ENCODE assay signal across 8 mouse cellular contexts in the genomic region with DNA sequence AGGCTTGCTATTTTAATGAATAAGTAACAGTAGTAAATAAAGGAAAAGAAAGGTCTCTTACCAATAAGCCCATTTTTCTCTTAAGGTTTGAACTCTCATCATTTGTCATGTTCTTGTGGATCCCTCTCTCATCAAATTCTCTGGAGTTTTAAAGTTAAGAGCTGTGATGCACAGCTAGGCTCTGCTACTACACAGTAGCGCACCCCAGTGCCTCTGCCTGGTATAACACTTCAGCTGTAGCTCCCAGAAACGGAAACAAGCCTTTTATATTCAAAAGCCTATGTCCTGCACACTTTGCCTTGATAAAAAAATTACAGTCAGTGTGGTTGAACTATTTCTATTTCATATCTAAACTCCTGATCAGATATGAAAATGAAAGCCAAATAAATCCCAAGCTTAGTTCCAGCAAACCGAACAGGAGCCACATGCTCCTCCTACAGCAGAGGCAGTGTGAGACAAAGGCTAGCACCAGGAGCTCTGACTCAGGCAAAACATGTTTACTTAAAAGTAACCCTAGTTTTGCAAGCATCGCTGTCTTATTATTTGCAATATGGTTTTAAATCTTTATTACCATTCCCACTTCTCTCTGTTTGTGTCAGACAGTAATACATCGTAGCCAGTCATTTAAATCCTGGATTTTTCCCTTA.
DNase-seq lines count a peak whose midpoint lies in the region; ATAC-seq and TF ChIP-seq lines count a peak whose summit lies in the region.

No protein-coding gene starts in this region.

- H3K27me3 ChIP-seq in embryonic facial prominence, embryonic 10.5 days (replicated peaks; ENCODE audit: low read depth, poor library complexity, severe bottlenecking): no peaks in the 10 kb centered on the region
- no peaks in the 10 kb centered on the region for H3K27me3 ChIP-seq in hindbrain, embryonic 11.5 days (ENCODE audit: control insufficient read depth, insufficient read depth, low read length)
- H3K27me3 ChIP-seq in thymus, adult 2 months (ENCODE audit: control insufficient read depth, insufficient read depth, low read length): no peaks in the 10 kb centered on the region

- WGBS in embryonic facial prominence, embryonic 10.5 days: 37% methylated on average over 5 of the region's 5 CpGs
- WGBS in hindbrain, embryonic 11.5 days: 32% methylated on average over 5 of the region's 5 CpGs
- 41% methylated on average over 5 of the region's 5 CpGs for WGBS in thymus, adult 2 months

- H3K9me3 ChIP-seq in embryonic facial prominence, embryonic 10.5 days: no peaks in the 10 kb centered on the region
- no peaks in the 10 kb centered on the region for H3K9me3 ChIP-seq in hindbrain, embryonic 11.5 days (ENCODE audit: control insufficient read depth, low read length)

- no peak overlapping the region for H3K4me3 ChIP-seq in embryonic facial prominence, embryonic 10.5 days
- H3K4me3 ChIP-seq in hindbrain, embryonic 11.5 days (ENCODE audit: low read depth, low read length): no peak overlapping the region
- no peak overlapping the region for H3K4me3 ChIP-seq in thymus, adult 2 months (ENCODE audit: control insufficient read depth, insufficient read depth, low read length)

- no peaks in the 10 kb centered on the region for H3K4me1 ChIP-seq in embryonic facial prominence, embryonic 10.5 days
- no peaks in the 10 kb centered on the region for H3K4me1 ChIP-seq in hindbrain, embryonic 11.5 days (replicated peaks; ENCODE audit: control insufficient read depth, insufficient read depth, low read length)
- H3K4me1 ChIP-seq in thymus, adult 2 months (replicated peaks; ENCODE audit: control insufficient read depth, insufficient read depth, low read length): no peaks in the 10 kb centered on the region

- H3K4me2 ChIP-seq in hindbrain, embryonic 11.5 days (replicated peaks; ENCODE audit: low read depth, low read length): no peak overlapping the region

- peak; percentile 15 to 18 for DNase-seq in cerebellum, adult 18-20 months
- DNase-seq in cerebellum, adult 8-10 months: no peak
- DNase-seq in NIH3T3 (ENCODE audit: low read depth): peak; percentile 1
- DNase-seq in embryonic facial prominence, embryonic 10.5 days (ENCODE audit: low spot score): peak; percentile 29
- DNase-seq in hindbrain, embryonic 11.5 days (ENCODE audit: low spot score): peak; percentile 58
- peak; percentile 78 to 79 for DNase-seq in left cerebral cortex, postnatal 14 days (ENCODE audit: low spot score in 2 of 2)
- peak; percentile 65 for DNase-seq in retina, embryonic 14.5 days (ENCODE audit: low spot score)
- no peak for DNase-seq in thymus, adult 2 months

- TF ChIP-seq POLR2A in thymus, adult 2 months (IDR thresholded peaks at IDR 0.05; ENCODE audit: control insufficient read depth, extremely low read depth, insufficient read depth, low read length, poor library complexity): no peak

- no peak overlapping the region for H3K9ac ChIP-seq in hindbrain, embryonic 11.5 days (ENCODE audit: low read depth, low read length)

- ATAC-seq in hindbrain, embryonic 11.5 days (ENCODE audit: low FRiP score): peak; percentile 66; the same call in 1 of the 2 replicates

- no peaks in the 10 kb centered on the region for H3K36me3 ChIP-seq in embryonic facial prominence, embryonic 10.5 days (replicated peaks)
- no peaks in the 10 kb centered on the region for H3K36me3 ChIP-seq in hindbrain, embryonic 11.5 days (ENCODE audit: control insufficient read depth, insufficient read depth, low read length)
- H3K36me3 ChIP-seq in thymus, adult 2 months (ENCODE audit: control insufficient read depth, insufficient read depth, low read length): no peaks in the 10 kb centered on the region

- no peak for TF ChIP-seq CTCF in thymus, adult 2 months (IDR thresholded peaks at IDR 0.05; ENCODE audit: borderline replicate concordance, control insufficient read depth, extremely low read depth, insufficient read depth, low read length, poor library complexity)

- no peak overlapping the region for H3K27ac ChIP-seq in embryonic facial prominence, embryonic 10.5 days (replicated peaks)
- no peak overlapping the region for H3K27ac ChIP-seq in hindbrain, embryonic 11.5 days (ENCODE audit: low read depth, low read length)
- no peak overlapping the region for H3K27ac ChIP-seq in thymus, adult 2 months (ENCODE audit: control insufficient read depth, insufficient read depth, low read length)

- intact Hi-C loops in left cerebral cortex, postnatal 14 days (cut with DNase I): loop anchor here (5.0 kb wide), 1 partner anchor 1909 kb away; no protein-coding TSS in a partner anchor

Comparison
In these comparisons a context has a peak if more than half of its experiments do, and no peak if none do; other contexts are left out.
1. DNase-seq: peak in cerebellum, adult 18-20 months (2 of 2), NIH3T3 (single experiment), embryonic facial prominence, embryonic 10.5 days (single experiment), hindbrain, embryonic 11.5 days (single experiment), left cerebral cortex, postnatal 14 days (2 of 2) and retina, embryonic 14.5 days (single experiment); none in cerebellum, adult 8-10 months (single experiment) and thymus, adult 2 months (single experiment).